Mouse (Mus musculus) midbrain, embryonic 10.5 days (tissue): ENCODE measurements around the gene Spg7. TPM values are rescaled to one million over a fixed set of nuclear protein-coding genes. Genes with fewer than 3 reads are reported as not detected.
"Not testable (repeated sequence)": the region's sequence is repeated elsewhere in the genome, so short reads cannot be mapped to it uniquely, and the experiment has no call there.

Experiments
- DNase-seq: peaks from one replicate; pipeline ENCODE4 v3.0.0-alpha.2; 2017; ENCODE audit warnings: low spot score
- H3K27ac ChIP-seq: fragments of 300-500 bp; sonication (generic); replicated peaks from 2 replicates; pipeline ENCODE4 v1.5.1; 2016; ENCODE audit warnings: mild to moderate bottlenecking
- H3K27me3 ChIP-seq: fragments of 300-500 bp; sonication (generic); 2 replicates; pipeline ENCODE4 v1.6.1; 2016; ENCODE audit warnings: low read depth, mild to moderate bottlenecking; ENCODE audit not compliant: poor library complexity, severe bottlenecking
- H3K36me3 ChIP-seq: fragments of 300-500 bp; sonication (generic); 2 replicates; pipeline ENCODE4 v1.6.1; 2016; ENCODE audit warnings: mild to moderate bottlenecking, moderate library complexity
- H3K4me1 ChIP-seq: fragments of 300-500 bp; sonication (generic); 2 replicates; pipeline ENCODE4 v1.6.1; 2016
- H3K4me3 ChIP-seq: fragments of 300-500 bp; sonication (generic); 2 replicates; pipeline ENCODE4 v1.5.1; 2016; ENCODE audit warnings: mild to moderate bottlenecking, moderate library complexity
- H3K9me3 ChIP-seq: fragments of 300-500 bp; sonication (generic); replicated peaks from 2 replicates; pipeline ENCODE4 v1.6.1; 2016; ENCODE audit warnings: mild to moderate bottlenecking
- WGBS: fragments of 180-500 bp; shearing (Covaris S2); methylation state at CpG from one replicate; pipeline ENCODE4 v1.1.7; 2016; 5-methylcytosine and 5-hydroxymethylcytosine counted together
- polyA plus RNA-seq: library from polyadenylated mRNA; unstranded; fragments of >200 nt; fragmentation: Nextera tagmentation; extraction: Ambion mirVana; gene quantifications from 2 replicates; pipeline ENCODE4 v1.2.1, GENCODE M21; 2016

Gene Spg7
- 49.5 and 50.9 TPM in 2 replicates for polyA plus RNA-seq

DNA sequence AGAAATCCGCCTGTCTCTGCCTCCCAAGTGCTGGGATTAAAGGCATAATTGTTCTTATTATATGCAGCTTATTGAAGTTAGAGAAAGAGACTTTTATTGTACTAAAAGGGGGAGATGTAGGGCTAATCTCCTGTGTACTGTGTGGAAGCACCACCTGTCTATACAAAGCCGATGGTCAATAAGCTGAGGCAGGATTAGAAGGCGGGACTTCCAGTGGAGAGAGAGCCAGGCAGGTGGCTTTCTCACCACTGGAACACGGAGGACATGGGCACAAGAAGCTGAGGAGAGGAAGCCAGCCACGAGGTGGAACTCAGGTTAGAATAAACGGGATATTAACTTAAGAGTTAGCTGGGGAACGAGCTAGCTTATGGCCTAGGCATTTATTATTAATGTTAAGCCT is at the start of gene Spg7:
Gene Spg7 (plus strand): TSS at position 222 of the 400 bp plus-strand sequence.
- H3K36me3 ChIP-seq, result peaks cover 12% of the 10 kb centered on the region
- H3K9me3 ChIP-seq, result no peaks in the 10 kb centered on the region
- H3K4me1 ChIP-seq, result peaks cover 29% of the 10 kb centered on the region
- no peak within 1 kb of the TSS for H3K27ac ChIP-seq
- DNase-seq, result no peak
- 72% methylated on average over 7 of the region's 7 CpGs for WGBS
- H3K27me3 ChIP-seq, result no peaks in the 10 kb centered on the region
- H3K4me3 ChIP-seq, result no peak within 1 kb of the TSS

DNA sequence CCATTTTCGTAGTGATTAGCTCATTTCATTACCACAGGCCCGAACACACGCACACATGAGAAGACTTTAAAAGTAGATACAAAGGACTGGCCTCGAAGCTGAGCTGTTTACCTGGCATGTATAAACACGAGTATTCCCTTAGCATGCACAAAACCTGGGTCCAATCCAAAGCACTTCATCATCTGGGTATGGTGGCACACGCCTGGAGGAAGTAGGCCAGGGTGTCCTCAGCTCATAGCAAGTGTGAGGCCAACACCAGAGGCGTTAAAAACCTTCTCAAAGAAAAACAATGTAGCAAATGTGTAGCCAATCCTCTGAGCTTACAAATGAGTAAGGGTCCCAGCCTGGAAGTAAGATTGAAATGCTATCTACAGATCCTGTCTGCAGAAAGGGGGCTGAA is 48.3 kb upstream of the Spg7 start:
- H3K27me3 ChIP-seq, result no peaks in the 10 kb centered on the region
- peaks cover 19% of the 10 kb centered on the region for H3K4me1 ChIP-seq
- DNase-seq, result no peak
- H3K27ac ChIP-seq, result no peak overlapping the region
- H3K9me3 ChIP-seq, result no peaks in the 10 kb centered on the region
- WGBS, result 93% methylated on average over 7 of the region's 7 CpGs
- peaks cover 29% of the 10 kb centered on the region for H3K36me3 ChIP-seq
- H3K4me3 ChIP-seq, result no peak overlapping the region

DNA sequence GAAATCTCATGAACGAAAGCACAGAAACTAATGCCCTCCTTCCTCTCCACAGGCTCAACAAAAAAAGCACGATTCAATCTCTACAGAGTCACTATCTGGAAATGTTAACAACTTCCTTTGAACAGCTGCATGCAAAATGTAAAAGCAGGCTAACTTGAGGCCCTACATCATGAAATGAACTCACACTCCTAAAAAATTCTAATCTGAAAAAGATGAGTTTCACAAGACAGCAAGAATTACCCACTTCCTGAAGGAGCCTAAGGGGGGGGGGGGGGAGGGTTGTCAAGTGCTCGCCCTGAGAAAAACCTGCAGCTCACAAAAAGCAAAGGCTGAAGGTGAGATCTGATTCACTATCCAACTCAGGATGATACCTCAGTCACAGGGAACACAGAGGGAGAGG is 47.7 kb upstream of the Spg7 start:
- 87% methylated on average over 3 of the region's 3 CpGs for WGBS
- Histone ChIP-seq H3K36me3 (peaks cover 26% of the 10 kb centered on the region), H3K4me1 (peaks cover 19% of the 10 kb centered on the region), H3K4me3 (no peak overlapping the region), H3K27me3 (no peaks in the 10 kb centered on the region), H3K9me3 (no peaks in the 10 kb centered on the region), H3K27ac (no peak overlapping the region)
- DNase-seq, result no peak

DNA sequence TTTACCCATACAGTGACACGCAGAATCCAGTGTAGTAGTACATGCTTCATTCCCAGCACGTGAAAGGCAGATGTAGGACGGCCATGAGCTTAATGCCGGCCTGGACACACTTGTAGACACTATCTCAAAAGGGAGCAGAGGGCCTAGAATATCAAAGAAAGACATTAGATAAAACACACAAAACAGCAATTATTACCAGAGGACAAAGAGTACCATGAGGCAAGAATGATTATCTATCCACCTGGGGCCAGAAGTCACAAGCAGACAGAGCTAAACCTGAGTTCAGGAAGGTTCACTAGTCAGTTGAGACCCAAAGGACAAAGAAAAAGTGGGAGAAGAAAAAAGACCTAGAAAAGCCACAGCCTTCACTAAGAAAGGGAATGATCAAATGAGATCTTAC is 45.6 kb upstream of the Spg7 start:
- Histone ChIP-seq H3K9me3 (no peaks in the 10 kb centered on the region), H3K27me3 (no peaks in the 10 kb centered on the region), H3K36me3 (peaks cover 21% of the 10 kb centered on the region; the same call in 1 of the 2 replicates), H3K27ac (no peak overlapping the region), H3K4me1 (peaks cover 23% of the 10 kb centered on the region), H3K4me3 (no peak overlapping the region)
- 91% methylated on average over 4 of the region's 4 CpGs for WGBS
- DNase-seq, result no peak

DNA sequence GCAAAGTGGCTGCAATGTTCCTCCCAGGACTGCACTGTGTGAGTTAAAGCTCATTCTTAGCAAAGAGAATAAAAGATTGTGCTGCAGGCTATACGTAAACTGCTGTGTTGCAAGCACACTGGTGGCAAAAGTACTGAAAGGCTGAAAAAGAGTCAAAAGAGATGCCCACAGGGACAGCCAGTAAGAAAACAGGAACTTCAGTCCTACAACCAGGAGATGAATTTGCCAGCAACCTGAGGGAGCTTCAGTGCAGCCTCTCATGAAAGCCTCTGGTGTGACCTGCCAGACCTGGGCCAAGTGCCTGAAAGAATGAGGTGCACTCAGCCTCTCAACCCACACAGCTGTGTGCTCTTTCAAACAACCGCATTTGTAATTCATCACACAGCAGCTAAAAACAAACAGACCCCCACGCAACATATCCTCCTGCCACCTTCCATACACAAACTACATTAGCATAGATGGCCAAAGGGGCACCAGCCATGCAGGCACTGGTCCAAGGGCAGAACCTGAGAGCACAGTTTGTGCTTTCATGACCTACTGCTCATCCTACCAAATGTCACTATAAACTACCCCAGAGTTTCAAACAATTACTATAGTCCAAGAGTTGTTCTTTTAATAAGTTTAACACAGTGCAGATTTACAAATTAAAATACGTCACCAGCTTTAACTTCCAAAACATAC is 44.1 kb upstream of the Spg7 start:
- H3K27me3 ChIP-seq, result no peaks in the 10 kb centered on the region
- WGBS, result 82% methylated on average over 4 of the region's 4 CpGs
- peaks cover 23% of the 10 kb centered on the region for H3K4me1 ChIP-seq
- H3K4me3 ChIP-seq, result no peak overlapping the region
- no peak for DNase-seq
- H3K9me3 ChIP-seq, result no peaks in the 10 kb centered on the region
- H3K36me3 ChIP-seq, result peaks cover 23% of the 10 kb centered on the region; the same call in 1 of the 2 replicates
- H3K27ac ChIP-seq, result no peak overlapping the region

DNA sequence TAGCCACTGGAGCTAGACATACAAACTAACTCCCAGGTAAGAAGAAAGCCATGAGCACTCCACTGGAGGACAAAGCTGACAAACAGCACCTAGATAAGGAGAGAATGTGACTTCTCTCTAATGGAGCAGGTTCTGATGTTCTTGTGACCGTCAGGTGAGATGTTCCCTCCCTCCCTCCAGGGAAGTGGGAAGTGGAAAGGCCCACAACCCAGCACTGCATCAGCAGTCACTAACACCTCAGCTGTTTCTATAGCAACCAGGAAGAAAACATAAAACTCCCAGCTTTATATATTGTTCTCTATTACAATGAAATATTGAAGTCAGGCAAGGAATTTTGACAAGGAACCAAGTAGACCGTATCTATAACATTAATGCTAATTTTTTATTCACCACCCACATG is 42.7 kb upstream of the Spg7 start:
- Histone ChIP-seq H3K4me3 (no peak overlapping the region), H3K4me1 (peaks cover 23% of the 10 kb centered on the region), H3K27me3 (no peaks in the 10 kb centered on the region), H3K9me3 (no peaks in the 10 kb centered on the region), H3K27ac (no peak overlapping the region), H3K36me3 (peaks cover 20% of the 10 kb centered on the region; the same call in 1 of the 2 replicates)
- DNase-seq, result no peak
- WGBS, result 88% methylated on average over 2 of the region's 2 CpGs

DNA sequence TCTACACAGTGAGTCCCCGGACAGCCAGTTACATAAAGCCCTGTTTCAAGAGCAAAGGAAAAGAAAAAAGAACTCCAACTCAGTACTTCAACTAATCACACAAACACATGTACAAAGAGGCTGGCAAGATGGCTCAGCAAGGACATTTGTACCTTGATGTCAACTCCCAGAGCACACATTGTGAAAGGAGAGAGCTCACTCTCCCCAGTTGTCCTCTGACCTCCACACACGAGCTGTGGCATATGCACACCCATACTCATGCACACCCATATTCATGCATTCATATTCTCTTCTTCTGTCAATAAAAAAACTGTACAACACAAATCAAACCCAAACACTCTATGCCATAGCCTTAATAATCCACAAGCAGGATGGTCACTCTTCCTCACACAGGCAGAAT is 41.9 kb upstream of the Spg7 start:
- H3K27ac ChIP-seq, result no peak overlapping the region
- H3K4me3 ChIP-seq, result no peak overlapping the region
- peaks cover 18% of the 10 kb centered on the region; the same call in 1 of the 2 replicates for H3K36me3 ChIP-seq
- WGBS, result 89% methylated on average over 2 of the region's 2 CpGs
- H3K4me1 ChIP-seq, result peaks cover 23% of the 10 kb centered on the region
- H3K9me3 ChIP-seq, result no peaks in the 10 kb centered on the region
- no peak for DNase-seq
- no peaks in the 10 kb centered on the region for H3K27me3 ChIP-seq

DNA sequence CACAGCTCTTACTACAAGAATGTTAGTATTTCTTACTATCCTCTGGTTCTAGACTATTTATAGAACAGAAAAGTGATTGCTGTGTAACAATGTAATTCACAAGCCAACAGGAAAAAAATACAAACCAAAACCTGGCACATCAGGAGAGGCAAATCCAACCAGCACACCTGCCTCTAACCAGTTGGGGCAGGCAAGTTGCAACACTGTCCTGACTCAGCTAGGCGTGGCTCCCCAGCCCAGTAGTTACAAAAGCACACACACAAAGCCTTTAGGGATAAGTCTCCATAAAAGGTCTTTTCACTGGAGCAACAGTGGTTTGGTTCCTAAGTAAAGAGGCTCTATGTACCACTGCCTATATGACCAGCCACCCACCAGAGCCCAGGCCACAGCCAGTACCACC is 41.5 kb upstream of the Spg7 start:
- DNase-seq, result no peak
- no peak overlapping the region for H3K27ac ChIP-seq
- peaks cover 16% of the 10 kb centered on the region; the same call in 1 of the 2 replicates for H3K36me3 ChIP-seq
- H3K4me3 ChIP-seq, result no peak overlapping the region
- no peaks in the 10 kb centered on the region for H3K27me3 ChIP-seq
- H3K4me1 ChIP-seq, result peaks cover 22% of the 10 kb centered on the region
- 82% methylated on average over 1 of the region's 1 CpGs for whole genome bisulfite sequencing
- no peaks in the 10 kb centered on the region for H3K9me3 ChIP-seq

DNA sequence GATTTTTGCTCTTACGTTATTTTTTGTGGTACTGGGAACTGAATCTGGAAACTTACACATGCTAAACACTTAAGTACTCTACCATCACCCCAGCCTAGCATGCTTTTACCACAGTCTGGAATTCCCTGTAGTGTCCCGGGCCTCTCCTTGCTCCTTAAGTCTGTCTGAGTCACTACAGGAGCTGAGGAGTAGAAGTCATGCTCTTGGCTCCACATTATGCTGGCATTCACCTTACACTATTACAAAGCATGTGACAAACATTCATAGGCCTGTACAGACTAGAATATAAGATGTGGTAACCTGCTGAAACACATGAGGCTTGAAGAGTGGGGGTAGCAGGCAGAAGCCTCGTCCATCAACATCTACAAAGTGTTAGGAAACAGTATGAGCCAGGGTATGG is 40.0 kb upstream of the Spg7 start:
- no peak for DNase-seq
- no peak overlapping the region for H3K27ac ChIP-seq
- H3K27me3 ChIP-seq, result no peaks in the 10 kb centered on the region
- H3K4me3 ChIP-seq, result no peak overlapping the region
- peaks cover 10% of the 10 kb centered on the region for H3K36me3 ChIP-seq
- peaks cover under 1% of the 10 kb centered on the region; the same call in 1 of the 2 replicates for H3K9me3 ChIP-seq
- peaks cover 20% of the 10 kb centered on the region for H3K4me1 ChIP-seq
- 87% methylated on average over 3 of the region's 3 CpGs for WGBS

DNA sequence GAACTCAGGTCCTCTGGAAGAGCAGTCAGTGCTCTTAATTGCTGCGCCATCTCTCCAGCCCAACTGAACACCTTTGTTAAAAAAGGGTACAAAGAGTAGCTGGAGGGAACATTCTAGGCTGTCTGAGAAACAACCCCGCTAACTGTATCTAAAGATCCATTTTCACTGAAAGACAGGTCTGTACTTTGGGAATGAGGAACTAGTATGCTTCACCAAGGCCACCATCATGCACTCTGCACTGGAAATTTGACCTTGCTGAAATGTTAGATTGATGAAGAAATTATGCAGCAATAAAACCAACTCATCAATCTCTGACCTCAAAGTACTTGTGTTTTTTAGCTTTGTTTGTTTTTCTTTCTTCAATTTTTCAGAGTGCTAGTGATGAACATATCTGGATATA is 38.5 kb upstream of the Spg7 start:
- Histone ChIP-seq H3K4me3 (no peak overlapping the region), H3K27ac (no peak overlapping the region), H3K4me1 (peaks cover 6% of the 10 kb centered on the region), H3K27me3 (no peaks in the 10 kb centered on the region), H3K36me3 (peaks cover 18% of the 10 kb centered on the region), H3K9me3 (peaks cover 4% of the 10 kb centered on the region; the same call in 1 of the 2 replicates)
- no peak for DNase-seq
- 95% methylated on average over 2 of the region's 2 CpGs for whole genome bisulfite sequencing

DNA sequence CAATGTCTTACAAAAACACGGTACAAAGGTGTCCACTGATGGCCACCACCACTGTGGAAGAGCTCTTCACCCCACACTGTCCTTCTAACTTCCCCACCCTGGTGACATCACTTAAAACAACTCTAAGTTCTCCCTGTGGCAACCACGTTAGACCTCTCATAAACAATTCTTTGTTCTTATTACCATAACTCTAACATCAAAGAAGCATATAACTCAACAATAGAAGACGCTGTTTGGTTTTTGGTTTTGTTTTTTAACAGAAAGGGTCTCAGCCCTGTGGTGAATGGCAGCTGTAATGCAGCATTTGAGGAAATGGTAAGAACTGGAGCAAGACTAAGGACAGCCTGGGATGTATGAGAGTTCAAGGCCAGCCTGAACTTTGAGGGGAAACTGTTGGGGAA is 36.8 kb upstream of the Spg7 start:
- Histone ChIP-seq H3K4me1 (peaks cover 4% of the 10 kb centered on the region; the same call in 1 of the 2 replicates), H3K27ac (no peak overlapping the region), H3K36me3 (peaks cover 31% of the 10 kb centered on the region), H3K4me3 (no peak overlapping the region), H3K27me3 (no peaks in the 10 kb centered on the region), H3K9me3 (peaks cover 4% of the 10 kb centered on the region; the same call in 1 of the 2 replicates)
- DNase-seq, result no peak
- WGBS, result 92% methylated on average over 3 of the region's 3 CpGs

DNA sequence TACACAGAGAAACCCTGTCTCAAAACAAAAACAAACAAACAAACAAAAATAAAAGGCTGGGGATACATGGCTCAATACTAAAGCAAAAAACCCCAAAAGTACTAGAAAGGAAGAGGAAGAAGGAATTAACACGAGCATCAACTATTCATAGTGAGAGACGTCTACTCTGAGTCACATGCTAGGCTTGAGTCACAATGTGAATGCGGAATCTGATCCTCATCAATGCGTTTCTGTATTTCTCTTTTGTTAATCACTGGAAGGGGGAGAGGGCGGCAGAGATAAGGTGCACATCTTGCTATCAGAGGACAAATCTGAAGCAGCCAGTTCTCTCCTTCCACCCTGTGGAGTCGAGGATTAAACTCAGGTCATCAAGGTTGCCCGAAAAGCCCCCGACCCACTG is 35.0 kb upstream of the Spg7 start:
- H3K9me3 ChIP-seq, result peaks cover 4% of the 10 kb centered on the region; the same call in 1 of the 2 replicates
- H3K36me3 ChIP-seq, result peaks cover 26% of the 10 kb centered on the region
- no peaks in the 10 kb centered on the region for H3K27me3 ChIP-seq
- no peak overlapping the region for H3K27ac ChIP-seq
- H3K4me3 ChIP-seq, result no peak overlapping the region
- H3K4me1 ChIP-seq, result peaks cover 11% of the 10 kb centered on the region
- no peak for DNase-seq
- WGBS, result 94% methylated on average over 8 of the region's 8 CpGs

DNA sequence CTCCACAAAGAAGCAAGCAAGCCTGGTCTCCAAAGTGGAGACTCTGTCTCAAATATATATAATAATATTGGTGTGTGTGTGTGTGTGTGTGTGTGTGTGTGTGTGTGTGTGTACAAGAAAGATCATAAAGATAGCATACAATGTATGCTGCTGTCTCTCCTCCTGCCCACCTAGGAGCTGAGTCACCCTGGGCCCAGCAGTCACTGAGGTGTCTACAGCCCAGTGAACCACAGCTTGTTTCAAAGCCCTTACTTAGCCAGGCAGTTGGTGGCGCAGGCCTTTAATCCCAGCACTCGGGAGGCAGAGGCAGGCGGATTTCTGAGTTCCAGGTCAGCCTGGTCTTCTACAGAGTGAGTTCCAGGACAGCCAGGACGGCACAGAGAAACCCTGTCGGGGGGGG is 32.7 kb upstream of the Spg7 start:
- 89% methylated on average over 3 of the region's 5 CpGs for WGBS
- H3K4me3 ChIP-seq, H3K27ac ChIP-seq, DNase-seq, H3K9me3 ChIP-seq, H3K27me3 ChIP-seq: not testable (repeated sequence)
- H3K4me1 ChIP-seq, result peaks cover 18% of the 10 kb centered on the region
- peaks cover 23% of the 10 kb centered on the region for H3K36me3 ChIP-seq
